In genomic region chr3:142071601-142072000, GRCm38 (mm10) we compare ENCODE assay signal across 13 mouse cellular contexts.
"Had no signal": no experiment of that assay in that cellular context is flagged by ENCODE, and none has a peak within 500 bp of the region (broad histone marks: within the 10 kb centered on the region; RNA-seq: fewer than 3 reads in every experiment).

No protein-coding gene starts in this region.

- H3K9me3 ChIP-seq: intestine, embryonic 15.5 days; limb, embryonic 13.5 days; liver, embryonic 12.5 days; midbrain, embryonic 10.5 days; midbrain, embryonic 15.5 days; neural tube, embryonic 13.5 days had no signal

- H3K9ac ChIP-seq: intestine, embryonic 15.5 days; limb, embryonic 13.5 days; liver, embryonic 12.5 days; midbrain, embryonic 15.5 days; neural tube, embryonic 13.5 days had no signal

- ATAC-seq: intestine, embryonic 15.5 days; liver, embryonic 12.5 days; midbrain, embryonic 15.5 days had no signal

- H3K4me3 ChIP-seq: intestine, embryonic 15.5 days; layer of hippocampus, adult 2 months; limb, embryonic 13.5 days; liver, embryonic 12.5 days; midbrain, embryonic 10.5 days; midbrain, embryonic 15.5 days; neural tube, embryonic 13.5 days had no signal

- H3K27ac ChIP-seq: intestine, embryonic 15.5 days; layer of hippocampus, adult 2 months; limb, embryonic 13.5 days; liver, embryonic 12.5 days; midbrain, embryonic 10.5 days; midbrain, embryonic 15.5 days; neural tube, embryonic 13.5 days had no signal

- DNase-seq: kidney, adult 2 months; kidney, postnatal 36 days; lung, postnatal 10 days; right cerebral cortex, postnatal 25 days; thymus, adult 2 months; thymus, postnatal 25 days had no signal

- H3K4me2 ChIP-seq: intestine, embryonic 15.5 days; limb, embryonic 13.5 days; liver, embryonic 12.5 days; midbrain, embryonic 15.5 days; neural tube, embryonic 13.5 days had no signal

- H3K27me3 ChIP-seq: intestine, embryonic 15.5 days; limb, embryonic 13.5 days; liver, embryonic 12.5 days; midbrain, embryonic 15.5 days; neural tube, embryonic 13.5 days had no signal

- H3K4me1 ChIP-seq: intestine, embryonic 15.5 days; liver, embryonic 12.5 days; midbrain, embryonic 10.5 days; midbrain, embryonic 15.5 days had no signal

- H3K36me3 ChIP-seq: intestine, embryonic 15.5 days; limb, embryonic 13.5 days; liver, embryonic 12.5 days; midbrain, embryonic 10.5 days; midbrain, embryonic 15.5 days; neural tube, embryonic 13.5 days had no signal
